Mouse (Mus musculus): ENCODE data around the gene Fastkd3.

Fastkd3 gene

GRCm38 (mm10) chr13:68622792-68623191, 40.8 kb downstream of the Fastkd3 start:
- no peak for DNase-seq

DNA sequence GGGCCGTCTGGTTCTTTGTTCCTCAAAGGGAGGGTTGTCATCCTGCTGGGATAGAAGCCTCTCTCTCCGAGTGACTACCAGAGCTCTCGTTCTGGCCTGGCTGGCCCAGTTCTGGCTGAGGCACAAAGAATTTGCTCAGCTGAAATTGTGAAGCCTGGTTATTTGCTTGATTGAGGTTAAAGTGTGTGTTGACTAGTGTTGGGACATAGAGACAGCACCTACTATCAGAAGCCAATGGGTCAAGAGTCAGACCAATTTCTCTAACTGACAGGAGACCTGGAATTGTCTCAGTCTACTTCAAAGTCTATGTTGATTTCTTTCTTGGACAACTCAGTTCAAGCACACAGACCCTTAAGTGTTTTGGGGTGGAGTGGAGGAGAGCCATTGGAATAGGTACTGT, 45.0 kb downstream of the Fastkd3 start:
- DNase-seq, result no peak

Data from kidney, adult 18-20 months (tissue).